Mouse (Mus musculus) testis, adult 2 months (tissue): ENCODE results near the gene Uvrag.

Experiments
- CTCF ChIP-seq: fragments of 200-500 bp; IDR thresholded peaks from 2 replicates; pipeline ENCODE4 v1.5.1; 2012; ENCODE audit warnings: low read depth, mild to moderate bottlenecking, inconsistent platforms, low read length, moderate library complexity; ENCODE audit not compliant: control insufficient read depth, insufficient read depth, insufficient replicate concordance
- POLR2A ChIP-seq: fragments of 200-500 bp; IDR thresholded peaks from 2 replicates; pipeline ENCODE4 v1.6.1; 2012; ENCODE audit warnings: low read depth, mild to moderate bottlenecking, inconsistent platforms, low read length, moderate library complexity; ENCODE audit not compliant: control insufficient read depth

DNA sequence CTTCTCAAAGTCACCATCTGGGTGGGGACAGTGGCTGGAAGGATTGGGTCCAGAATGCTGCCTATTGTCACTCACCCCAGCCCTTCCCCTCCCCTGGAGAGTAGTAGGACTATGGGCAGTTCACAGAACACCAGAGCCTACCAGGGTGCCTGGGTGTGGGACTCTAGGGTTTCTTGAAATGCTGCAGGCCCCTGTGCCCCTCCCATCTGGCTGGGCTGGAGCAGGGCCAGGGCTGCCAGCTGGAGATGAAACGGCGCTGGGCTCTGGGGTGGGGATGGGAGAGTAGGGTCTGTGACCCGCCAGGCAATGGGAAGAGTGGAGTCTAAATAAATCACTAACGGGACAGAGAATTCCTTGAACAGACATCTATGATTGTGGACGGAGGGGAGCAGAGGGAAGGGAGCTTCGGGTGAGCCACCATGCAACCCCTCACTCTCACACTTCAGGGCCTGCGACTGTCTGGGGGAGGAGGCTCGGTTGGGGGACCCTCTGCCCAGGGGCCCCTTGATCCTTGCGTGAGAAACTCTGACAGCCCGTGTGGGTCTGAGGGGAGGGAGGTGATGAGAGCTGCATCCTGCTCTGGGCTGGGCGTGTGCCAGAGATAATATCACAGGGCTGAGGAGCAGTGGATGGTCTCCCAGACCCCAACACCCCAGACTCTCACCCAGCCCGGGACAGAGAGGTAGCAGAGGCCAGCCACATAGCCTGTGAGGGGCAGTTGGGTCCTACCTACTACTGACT lies 273.7 kb downstream of the Uvrag start:
- TF ChIP-seq CTCF: no peak
- TF ChIP-seq POLR2A: no peak
